Mouse (Mus musculus) gastrocnemius, adult 2 months (tissue): ENCODE data around the gene BC004004. TPM values are rescaled to one million over a fixed set of nuclear protein-coding genes. Genes with fewer than 3 reads are reported as not detected.
A peak's percentile ranks its signal among the peaks of the same experiment; 100 is the strongest.

ENCODE experiments used
- DNase-seq: peaks from one replicate; pipeline ENCODE4 v3.0.0; 2022
- H3K27ac ChIP-seq: fragments of 200-600 bp; 2 replicates; pipeline ENCODE4 v1.8.1; 2022; ENCODE audit warnings: mild to moderate bottlenecking
- H3K4me3 ChIP-seq: fragments of 200-600 bp; 2 replicates; pipeline ENCODE4 v1.8.1; 2022; ENCODE audit warnings: mild to moderate bottlenecking, moderate library complexity
- CTCF ChIP-seq: fragments of 200-600 bp; IDR thresholded peaks from 2 replicates; pipeline ENCODE4 v1.8.1; 2022; ENCODE audit warnings: antibody characterized with exemption, mild to moderate bottlenecking, moderate library complexity
- intact Hi-C: fragments of 180-260 bp; cut with DNase I; formaldehyde crosslinking; loops from one replicate; pipeline ENCODE4 v1.15.1; 2025
- total RNA-seq, 2 experiments: library from RNA; stranded (reverse); gene quantifications; 2 replicates each; pipeline ENCODE4 v1.2.3; 2021

BC004004 gene
- total RNA-seq, 2 experiments from 2014 or later = 110 to 121 TPM

- intact Hi-C loops = no loop called here
- no peak for DNase-seq
- Histone ChIP-seq H3K27ac (peak overlapping the region; percentile 17; the same call in 1 of the 2 replicates), H3K4me3 (peak overlapping the region; percentile 60; the same call in 1 of the 2 replicates)
- no peak for TF ChIP-seq CTCF
Observed at GRCm38 (mm10) chr17:29322603-29322962, 54.0 kb downstream of the BC004004 start.

GRCm38 (mm10) chr17:29323625-29324024 lies 55.0 kb downstream of the BC004004 start:
- peak overlapping the region; percentile 10; the same call in 1 of the 2 replicates for H3K27ac ChIP-seq
- TF ChIP-seq CTCF = no peak

GRCm38 (mm10) chr17:29325831-29326230 lies 57.2 kb downstream of the BC004004 start:
- TF ChIP-seq CTCF = no peak
- no peak for DNase-seq
- intact Hi-C loops = no loop called here
- Histone ChIP-seq H3K4me3 (no peak overlapping the region; the same call in 1 of the 2 replicates), H3K27ac (no peak overlapping the region)

More at GRCm38 (mm10) chr17:29323625-29324024, 55.0 kb downstream of the BC004004 start:
- intact Hi-C loops = no loop called here
- no peak for DNase-seq
- H3K4me3 ChIP-seq = no peak overlapping the region

GRCm38 (mm10) chr17:29326531-29327529 lies 58.2 kb downstream of the BC004004 start:
- no peak for TF ChIP-seq CTCF
- Histone ChIP-seq H3K4me3 (peak overlapping the region; percentile 55), H3K27ac (peak overlapping the region; percentile 31; the same call in 1 of the 2 replicates)
- DNase-seq = peak; percentile 57
- intact Hi-C loops = no loop called here

- no peak for TF ChIP-seq CTCF
- no peak overlapping the region for H3K4me3 ChIP-seq
- H3K27ac ChIP-seq = no peak overlapping the region
- no peak for DNase-seq
- intact Hi-C loops = no loop called here
Observed at GRCm38 (mm10) chr17:29327691-29328090, 59.1 kb downstream of the BC004004 start.

- H3K27ac ChIP-seq = peak overlapping the region; percentile 77
- no peak overlapping the region for H3K4me3 ChIP-seq
- TF ChIP-seq CTCF = no peak
- intact Hi-C loops = loop anchor here (5.0 kb wide), 1 partner anchor 58 kb away; no protein-coding TSS in a partner anchor
- no peak for DNase-seq
Observed at GRCm38 (mm10) chr17:29330221-29330620, 61.6 kb downstream of the BC004004 start.

- Histone ChIP-seq H3K27ac (peak overlapping the region; percentile 82), H3K4me3 (no peak overlapping the region)
- peak; percentile 76 for DNase-seq
- intact Hi-C loops = loop anchor here (5.0 kb wide), 1 partner anchor 59 kb away; no protein-coding TSS in a partner anchor
- peak; percentile 52 for TF ChIP-seq CTCF
Observed at GRCm38 (mm10) chr17:29330671-29331410, 62.3 kb downstream of the BC004004 start.

- Histone ChIP-seq H3K4me3 (no peak overlapping the region), H3K27ac (no peak overlapping the region)
- TF ChIP-seq CTCF = no peak
- intact Hi-C loops = loop anchor here (5.0 kb wide), 1 partner anchor 60 kb away; no protein-coding TSS in a partner anchor
- no peak for DNase-seq
Observed at GRCm38 (mm10) chr17:29332186-29332685, 63.6 kb downstream of the BC004004 start.

GRCm38 (mm10) chr17:29336266-29336990 lies 67.8 kb downstream of the BC004004 start:
- DNase-seq = peak; percentile 15
- intact Hi-C loops = no loop called here
- Histone ChIP-seq H3K4me3 (no peak overlapping the region), H3K27ac (no peak overlapping the region)
- no peak for TF ChIP-seq CTCF

GRCm38 (mm10) chr17:29337979-29338823 lies 69.6 kb downstream of the BC004004 start:
- peak overlapping the region; percentile 88 for H3K27ac ChIP-seq
- intact Hi-C loops = no loop called here
- TF ChIP-seq CTCF = no peak
- H3K4me3 ChIP-seq = no peak overlapping the region
- DNase-seq = peak; percentile 63
